Mouse (Mus musculus): Measurements from ENCODE around the gene Btbd9. TPM values are rescaled to one million over a fixed set of nuclear protein-coding genes. Genes with fewer than 3 reads are reported as not detected.

Gene Btbd9
- polyA plus RNA-seq, 1 experiment from 2014 or later: 139 TPM

- ATAC-seq (ENCODE audit: low FRiP score, low read depth): no peak
- Histone ChIP-seq H3K4me3 (no peak overlapping the region), H3K9me3 (no peaks in the 10 kb centered on the region), H3K4me1 (replicated peaks) (peaks cover 90% of the 10 kb centered on the region), H3K9ac (no peak overlapping the region), H3K27me3 (no peaks in the 10 kb centered on the region), H3K4me2 (no peak overlapping the region), H3K27ac (replicated peaks) (peak overlapping the region; percentile 60), H3K36me3 (no peaks in the 10 kb centered on the region)
- WGBS: 41% methylated on average over 11 of the region's 11 CpGs
These were observed 381.5 kb downstream of the Btbd9 start for GRCm38 (mm10) chr17:30194629-30195445.

DNA sequence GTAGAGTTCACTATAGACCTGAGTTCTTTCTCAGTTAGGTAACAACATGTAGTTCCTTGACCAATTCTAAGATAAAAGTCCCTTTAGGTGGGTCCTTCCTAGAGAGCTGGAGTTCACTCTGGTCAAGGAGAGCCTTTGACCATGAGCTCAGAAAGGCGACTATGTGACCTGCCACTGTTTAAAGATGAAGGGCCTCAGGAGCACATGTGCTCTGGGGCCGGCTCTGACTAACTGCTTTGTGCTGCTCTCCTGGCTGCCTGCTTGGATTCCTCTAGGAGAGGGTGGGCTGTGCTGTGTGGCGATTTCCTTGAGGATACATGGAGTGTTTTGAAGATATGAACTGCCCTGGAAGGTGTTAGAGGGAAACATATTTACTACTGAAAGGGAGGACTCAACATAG lies 382.2 kb downstream of the Btbd9 start:
- H3K27me3 ChIP-seq: no peaks in the 10 kb centered on the region
- H3K4me3 ChIP-seq: no peak overlapping the region
- WGBS: 54% methylated on average over 3 of the region's 3 CpGs
- peaks cover 90% of the 10 kb centered on the region for H3K4me1 ChIP-seq (replicated peaks)
- no peak for ATAC-seq (ENCODE audit: low FRiP score, low read depth)
- H3K9ac ChIP-seq: no peak overlapping the region
- H3K4me2 ChIP-seq: no peak overlapping the region
- H3K9me3 ChIP-seq: no peaks in the 10 kb centered on the region
- H3K27ac ChIP-seq (replicated peaks): no peak overlapping the region; the same call in 1 of the 2 replicates
- H3K36me3 ChIP-seq: no peaks in the 10 kb centered on the region

- H3K4me1 ChIP-seq (replicated peaks): peaks cover 89% of the 10 kb centered on the region
- no peak overlapping the region for H3K4me3 ChIP-seq
- no peak overlapping the region for H3K27ac ChIP-seq (replicated peaks)
These were observed 382.7 kb downstream of the Btbd9 start for GRCm38 (mm10) chr17:30193615-30194014.

DNA sequence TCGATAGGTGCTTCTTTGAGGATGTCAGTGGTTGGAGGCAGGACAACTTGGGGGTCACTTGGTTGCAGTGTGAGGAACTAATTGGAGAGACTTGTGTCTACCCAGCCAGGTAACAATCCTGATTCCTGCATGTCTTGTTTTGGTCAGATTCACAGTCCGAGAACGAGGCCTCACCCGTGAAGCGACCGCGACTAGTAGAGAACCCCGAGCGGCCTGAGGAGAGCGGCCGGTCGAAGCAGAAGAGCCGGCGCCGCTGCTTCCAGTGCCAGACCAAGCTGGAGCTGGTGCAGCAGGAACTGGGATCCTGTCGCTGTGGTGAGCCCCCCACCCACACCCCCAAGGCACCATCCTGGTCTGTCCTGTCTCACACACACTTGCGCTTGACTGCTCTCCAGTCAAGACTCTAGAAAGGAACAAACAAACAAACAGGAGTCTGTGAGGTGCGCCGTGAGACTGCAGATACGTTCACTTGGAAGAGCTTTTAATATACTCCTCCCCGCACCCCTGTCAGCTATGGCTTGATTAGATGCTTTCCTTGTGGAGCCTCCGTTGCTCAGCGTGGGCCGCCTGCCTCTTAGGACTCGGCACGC lies 383.8 kb downstream of the Btbd9 start:
- no peak overlapping the region for H3K4me2 ChIP-seq
- no peak overlapping the region for H3K9ac ChIP-seq
- no peaks in the 10 kb centered on the region for H3K27me3 ChIP-seq
- WGBS: 86% methylated on average over 26 of the region's 26 CpGs
- no peak for ATAC-seq (ENCODE audit: low FRiP score, low read depth)
- no peak overlapping the region for H3K27ac ChIP-seq (replicated peaks)
- H3K4me3 ChIP-seq: no peak overlapping the region
- no peaks in the 10 kb centered on the region for H3K9me3 ChIP-seq
- H3K36me3 ChIP-seq: no peaks in the 10 kb centered on the region
- H3K4me1 ChIP-seq (replicated peaks): peaks cover 92% of the 10 kb centered on the region

More at GRCm38 (mm10) chr17:30193615-30194014, 382.7 kb downstream of the Btbd9 start:
- H3K9me3 ChIP-seq: no peaks in the 10 kb centered on the region
- no peaks in the 10 kb centered on the region for H3K27me3 ChIP-seq
- H3K9ac ChIP-seq: no peak overlapping the region
- WGBS: 97% methylated on average over 2 of the region's 2 CpGs
- H3K36me3 ChIP-seq: no peaks in the 10 kb centered on the region
- no peak for ATAC-seq (ENCODE audit: low FRiP score, low read depth)
- no peak overlapping the region for H3K4me2 ChIP-seq

DNA sequence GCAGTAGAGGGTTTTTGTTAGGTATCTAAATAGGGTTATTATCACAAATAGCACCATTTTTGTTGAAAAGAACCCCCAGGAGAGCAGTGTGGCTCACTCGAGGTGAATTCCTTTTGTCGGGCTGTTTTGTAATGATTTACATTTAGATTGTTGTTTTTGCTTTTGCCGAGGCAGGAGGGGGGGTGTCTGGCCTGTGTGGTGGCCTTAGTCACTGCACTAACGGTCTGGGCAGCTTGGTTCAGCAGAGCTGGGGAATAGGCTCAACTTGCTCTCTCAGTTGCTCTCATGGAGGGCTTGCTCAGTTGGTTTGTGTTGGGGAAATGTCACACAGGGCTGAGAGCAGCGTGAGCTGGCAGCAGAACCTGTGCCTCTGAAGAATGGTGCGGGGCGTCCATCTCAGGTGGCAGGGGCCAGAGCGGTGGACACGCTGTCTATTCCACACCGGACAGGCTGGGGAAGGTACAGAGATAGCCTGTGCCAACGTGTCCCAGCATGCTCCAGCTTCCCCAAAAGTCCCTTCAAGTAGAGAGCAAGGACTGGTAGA lies 385.1 kb downstream of the Btbd9 start:
- Histone ChIP-seq H3K4me1 (replicated peaks) (peaks cover 86% of the 10 kb centered on the region), H3K9me3 (no peaks in the 10 kb centered on the region), H3K9ac (no peak overlapping the region), H3K4me3 (no peak overlapping the region), H3K27me3 (no peaks in the 10 kb centered on the region), H3K27ac (replicated peaks) (no peak overlapping the region), H3K4me2 (no peak overlapping the region), H3K36me3 (no peaks in the 10 kb centered on the region)
- no peak for ATAC-seq (ENCODE audit: low FRiP score, low read depth)
- 63% methylated on average over 11 of the region's 11 CpGs for WGBS

- peak overlapping the region; percentile 31 for H3K4me2 ChIP-seq
- ATAC-seq (ENCODE audit: low FRiP score, low read depth): peak; percentile 68
- H3K36me3 ChIP-seq: no peaks in the 10 kb centered on the region
- H3K9ac ChIP-seq: no peak overlapping the region
- no peaks in the 10 kb centered on the region for H3K27me3 ChIP-seq
- no peaks in the 10 kb centered on the region for H3K9me3 ChIP-seq
- H3K4me1 ChIP-seq (replicated peaks): peaks cover 64% of the 10 kb centered on the region
- H3K4me3 ChIP-seq: no peak overlapping the region
- WGBS: 13% methylated on average over 20 of the region's 20 CpGs
- peak overlapping the region; percentile 80 for H3K27ac ChIP-seq (replicated peaks)
These were observed 388.0 kb downstream of the Btbd9 start for GRCm38 (mm10) chr17:30188031-30188981.

- WGBS: 33% methylated on average over 5 of the region's 5 CpGs
- peaks cover 61% of the 10 kb centered on the region for H3K4me1 ChIP-seq (replicated peaks)
- no peaks in the 10 kb centered on the region for H3K9me3 ChIP-seq
- H3K4me2 ChIP-seq: peak overlapping the region; percentile 31; the same call in 1 of the 2 replicates
- H3K27me3 ChIP-seq: no peaks in the 10 kb centered on the region
- H3K36me3 ChIP-seq: no peaks in the 10 kb centered on the region
- peak overlapping the region; percentile 80 for H3K27ac ChIP-seq (replicated peaks)
- H3K9ac ChIP-seq: no peak overlapping the region
- no peak; the same call in 1 of the 2 replicates for ATAC-seq (ENCODE audit: low FRiP score, low read depth)
- H3K4me3 ChIP-seq: no peak overlapping the region
These were observed 388.7 kb downstream of the Btbd9 start for GRCm38 (mm10) chr17:30187581-30187980.

- no peak overlapping the region for H3K4me2 ChIP-seq
- no peak overlapping the region for H3K4me3 ChIP-seq
- no peaks in the 10 kb centered on the region for H3K9me3 ChIP-seq
- no peak overlapping the region for H3K27ac ChIP-seq (replicated peaks)
- no peaks in the 10 kb centered on the region for H3K27me3 ChIP-seq
- H3K4me1 ChIP-seq (replicated peaks): peaks cover 57% of the 10 kb centered on the region
- 92% methylated on average over 6 of the region's 6 CpGs for WGBS
- H3K9ac ChIP-seq: no peak overlapping the region
- no peak for ATAC-seq (ENCODE audit: low FRiP score, low read depth)
- H3K36me3 ChIP-seq: no peaks in the 10 kb centered on the region
These were observed 389.1 kb downstream of the Btbd9 start for GRCm38 (mm10) chr17:30187154-30187553.

DNA sequence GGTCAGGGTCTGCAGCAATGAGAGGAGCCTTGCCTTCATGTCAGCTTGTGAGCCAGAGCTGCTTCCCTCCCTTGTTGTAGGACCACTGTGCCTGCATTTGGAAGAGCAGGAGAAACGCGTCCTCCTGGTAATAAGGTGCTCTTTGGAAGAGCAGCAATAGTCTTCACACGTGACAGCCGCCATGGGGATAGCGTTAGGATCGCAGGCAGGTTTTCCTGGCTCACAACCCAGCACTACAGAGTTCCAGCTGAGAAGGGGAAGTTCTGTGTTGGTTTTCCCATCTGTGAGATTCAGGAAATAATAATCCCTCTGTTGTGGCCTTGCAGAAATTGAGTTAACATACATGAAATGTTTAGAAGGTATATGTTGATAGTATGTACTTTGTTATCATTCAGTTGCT lies 392.7 kb downstream of the Btbd9 start:
- Histone ChIP-seq H3K9ac (no peak overlapping the region), H3K9me3 (no peaks in the 10 kb centered on the region), H3K4me1 (replicated peaks) (peaks cover 25% of the 10 kb centered on the region), H3K4me2 (no peak overlapping the region), H3K36me3 (no peaks in the 10 kb centered on the region), H3K4me3 (no peak overlapping the region), H3K27me3 (no peaks in the 10 kb centered on the region), H3K27ac (replicated peaks) (no peak overlapping the region)
- WGBS: 71% methylated on average over 6 of the region's 6 CpGs
- ATAC-seq (ENCODE audit: low FRiP score, low read depth): no peak

- ATAC-seq (ENCODE audit: low FRiP score, low read depth): no peak
- H3K27ac ChIP-seq (replicated peaks): no peak overlapping the region
- H3K27me3 ChIP-seq: no peaks in the 10 kb centered on the region
- no peak overlapping the region for H3K4me2 ChIP-seq
- WGBS: 92% methylated on average over 2 of the region's 2 CpGs
- no peaks in the 10 kb centered on the region for H3K36me3 ChIP-seq
- H3K4me3 ChIP-seq: no peak overlapping the region
- no peaks in the 10 kb centered on the region for H3K9me3 ChIP-seq
- no peak overlapping the region for H3K9ac ChIP-seq
- peaks cover 25% of the 10 kb centered on the region for H3K4me1 ChIP-seq (replicated peaks)
These were observed 394.2 kb downstream of the Btbd9 start for GRCm38 (mm10) chr17:30182063-30182462.

- ATAC-seq (ENCODE audit: low FRiP score, low read depth): no peak
- Histone ChIP-seq H3K4me1 (replicated peaks) (peaks cover 23% of the 10 kb centered on the region), H3K9me3 (no peaks in the 10 kb centered on the region), H3K36me3 (no peaks in the 10 kb centered on the region), H3K4me3 (no peak overlapping the region), H3K27me3 (no peaks in the 10 kb centered on the region), H3K27ac (replicated peaks) (no peak overlapping the region), H3K4me2 (no peak overlapping the region), H3K9ac (no peak overlapping the region)
- 93% methylated on average over 4 of the region's 4 CpGs for WGBS
These were observed 394.7 kb downstream of the Btbd9 start for GRCm38 (mm10) chr17:30181554-30181953.

Data from hindbrain, embryonic 15.5 days (tissue).